Mouse (Mus musculus): Measurements from ENCODE around the gene Sorbs2. TPM values are rescaled to one million over a fixed set of nuclear protein-coding genes. Genes with fewer than 3 reads are reported as not detected.
"Not testable (repeated sequence)": the region's sequence is repeated elsewhere in the genome, so short reads cannot be mapped to it uniquely, and the experiment has no call there.

Sorbs2 gene
- polyA plus RNA-seq, 1 experiment from 2014 or later, result 24.8 TPM

- H3K27me3 ChIP-seq, result no peaks in the 10 kb centered on the region
- no peaks in the 10 kb centered on the region for H3K36me3 ChIP-seq
- no peak for ATAC-seq (ENCODE audit: borderline replicate concordance, extremely low read depth, low FRiP score, low TSS enrichment)
- H3K27ac ChIP-seq, result no peak overlapping the region
- H3K4me1 ChIP-seq, result no peaks in the 10 kb centered on the region
- WGBS, result 64% methylated on average over 2 of the region's 2 CpGs
- no peaks in the 10 kb centered on the region for H3K9me3 ChIP-seq
- H3K9ac ChIP-seq, result no peak overlapping the region
- H3K4me2 ChIP-seq, result no peak overlapping the region
- H3K4me3 ChIP-seq, result no peak overlapping the region
These were observed 322.5 kb downstream of the Sorbs2 start for GRCm38 (mm10) chr8:45829985-45830548.

GRCm38 (mm10) chr8:45833896-45834295 is 326.3 kb downstream of the Sorbs2 start:
- WGBS, result 59% methylated on average over 2 of the region's 2 CpGs
- H3K9me3 ChIP-seq, result no peaks in the 10 kb centered on the region
- no peak for ATAC-seq (ENCODE audit: borderline replicate concordance, extremely low read depth, low FRiP score, low TSS enrichment)
- no peak overlapping the region for H3K4me2 ChIP-seq
- H3K9ac ChIP-seq, result no peak overlapping the region
- H3K36me3 ChIP-seq, result no peaks in the 10 kb centered on the region
- H3K27ac ChIP-seq, result no peak overlapping the region
- H3K27me3 ChIP-seq, result no peaks in the 10 kb centered on the region
- no peaks in the 10 kb centered on the region for H3K4me1 ChIP-seq
- no peak overlapping the region for H3K4me3 ChIP-seq

GRCm38 (mm10) chr8:45843306-45843705 is 335.7 kb downstream of the Sorbs2 start:
- Histone ChIP-seq H3K4me3 (no peak overlapping the region), H3K36me3 (no peaks in the 10 kb centered on the region), H3K9me3 (no peaks in the 10 kb centered on the region), H3K9ac (no peak overlapping the region), H3K4me1 (peaks cover 18% of the 10 kb centered on the region; the same call in 1 of the 2 replicates), H3K27ac (no peak overlapping the region), H3K4me2 (no peak overlapping the region), H3K27me3 (no peaks in the 10 kb centered on the region)
- ATAC-seq (ENCODE audit: borderline replicate concordance, extremely low read depth, low FRiP score, low TSS enrichment), result no peak
- WGBS, result 86% methylated on average over 5 of the region's 5 CpGs

GRCm38 (mm10) chr8:45844097-45844885 is 336.7 kb downstream of the Sorbs2 start:
- Histone ChIP-seq H3K9ac (no peak overlapping the region), H3K4me3 (no peak overlapping the region), H3K36me3 (no peaks in the 10 kb centered on the region), H3K9me3 (no peaks in the 10 kb centered on the region), H3K4me2 (no peak overlapping the region), H3K4me1 (peaks cover 18% of the 10 kb centered on the region; the same call in 1 of the 2 replicates), H3K27me3 (no peaks in the 10 kb centered on the region), H3K27ac (peak overlapping the region; percentile 29)
- WGBS, result 36% methylated on average over 6 of the region's 6 CpGs
- ATAC-seq (ENCODE audit: borderline replicate concordance, extremely low read depth, low FRiP score, low TSS enrichment), result peak; percentile 74; the same call in 1 of the 2 replicates

- 0 out of 2 replicates have a peak, but pooled peaks have one; percentile 13 for ATAC-seq (ENCODE audit: borderline replicate concordance, extremely low read depth, low FRiP score, low TSS enrichment)
- Histone ChIP-seq H3K27me3 (no peaks in the 10 kb centered on the region), H3K36me3 (no peaks in the 10 kb centered on the region), H3K27ac (peak overlapping the region; percentile 29), H3K9me3 (no peaks in the 10 kb centered on the region), H3K4me2 (no peak overlapping the region), H3K9ac (no peak overlapping the region), H3K4me3 (no peak overlapping the region), H3K4me1 (peaks cover 17% of the 10 kb centered on the region; the same call in 1 of the 2 replicates)
- 17% methylated on average over 14 of the region's 14 CpGs for WGBS
These were observed 337.4 kb downstream of the Sorbs2 start for GRCm38 (mm10) chr8:45844911-45845481.

- Histone ChIP-seq H3K9me3 (no peaks in the 10 kb centered on the region), H3K9ac (no peak overlapping the region), H3K36me3 (no peaks in the 10 kb centered on the region), H3K4me2 (no peak overlapping the region), H3K4me1 (peaks cover 15% of the 10 kb centered on the region; the same call in 1 of the 2 replicates), H3K27ac (no peak overlapping the region), H3K27me3 (no peaks in the 10 kb centered on the region), H3K4me3 (no peak overlapping the region)
- no peak for ATAC-seq (ENCODE audit: borderline replicate concordance, extremely low read depth, low FRiP score, low TSS enrichment)
- 66% methylated on average over 4 of the region's 4 CpGs for WGBS
These were observed 338.3 kb downstream of the Sorbs2 start for GRCm38 (mm10) chr8:45845906-45846305.

- Histone ChIP-seq H3K27me3 (no peaks in the 10 kb centered on the region), H3K4me2 (no peak overlapping the region), H3K36me3 (no peaks in the 10 kb centered on the region), H3K4me1 (peaks cover 15% of the 10 kb centered on the region), H3K27ac (peak overlapping the region; percentile 43), H3K4me3 (no peak overlapping the region), H3K9me3 (no peaks in the 10 kb centered on the region), H3K9ac (no peak overlapping the region)
- 64% methylated on average over 4 of the region's 4 CpGs for WGBS
- ATAC-seq (ENCODE audit: borderline replicate concordance, extremely low read depth, low FRiP score, low TSS enrichment), result peak; percentile 62; the same call in 1 of the 2 replicates
These were observed 347.5 kb downstream of the Sorbs2 start for GRCm38 (mm10) chr8:45855118-45855517.

- 45% methylated on average over 5 of the region's 5 CpGs for WGBS
- Histone ChIP-seq H3K4me2 (no peak overlapping the region; the same call in 1 of the 2 replicates), H3K4me3 (no peak overlapping the region), H3K36me3 (no peaks in the 10 kb centered on the region), H3K9me3 (no peaks in the 10 kb centered on the region), H3K9ac (no peak overlapping the region), H3K27me3 (no peaks in the 10 kb centered on the region), H3K4me1 (peaks cover 15% of the 10 kb centered on the region), H3K27ac (peak overlapping the region; percentile 50; the same call in 1 of the 2 replicates)
- peak; percentile 60; the same call in 1 of the 2 replicates for ATAC-seq (ENCODE audit: borderline replicate concordance, extremely low read depth, low FRiP score, low TSS enrichment)
These were observed 350.1 kb downstream of the Sorbs2 start for GRCm38 (mm10) chr8:45857734-45858133.

- 32% methylated on average over 9 of the region's 9 CpGs for WGBS
- H3K9ac ChIP-seq, result no peak overlapping the region
- H3K36me3 ChIP-seq, result no peaks in the 10 kb centered on the region
- peaks cover 15% of the 10 kb centered on the region for H3K4me1 ChIP-seq
- H3K4me3 ChIP-seq, result no peak overlapping the region
- no peak overlapping the region for H3K27ac ChIP-seq
- no peaks in the 10 kb centered on the region for H3K9me3 ChIP-seq
- no peaks in the 10 kb centered on the region for H3K27me3 ChIP-seq
- H3K4me2 ChIP-seq, result no peak overlapping the region
- peak; percentile 27; the same call in 1 of the 2 replicates for ATAC-seq (ENCODE audit: borderline replicate concordance, extremely low read depth, low FRiP score, low TSS enrichment)
These were observed 350.8 kb downstream of the Sorbs2 start for GRCm38 (mm10) chr8:45858391-45858790.

GRCm38 (mm10) chr8:45871587-45871986 is 364.0 kb downstream of the Sorbs2 start:
- H3K9ac ChIP-seq; ATAC-seq (ENCODE audit: borderline replicate concordance, extremely low read depth, low FRiP score, low TSS enrichment); H3K4me2 ChIP-seq; H3K27ac ChIP-seq; H3K4me3 ChIP-seq; H3K36me3 ChIP-seq; H3K9me3 ChIP-seq; H3K27me3 ChIP-seq: not testable (repeated sequence)
- peaks cover 10% of the 10 kb centered on the region for H3K4me1 ChIP-seq
- 59% methylated on average over 11 of the region's 11 CpGs for WGBS

GRCm38 (mm10) chr8:45872077-45872476 is 364.5 kb downstream of the Sorbs2 start:
- Histone ChIP-seq H3K4me1 (peaks cover 10% of the 10 kb centered on the region), H3K9me3 (no peaks in the 10 kb centered on the region), H3K9ac (no peak overlapping the region), H3K4me3 (no peak overlapping the region), H3K27ac (no peak overlapping the region; the same call in 1 of the 2 replicates), H3K36me3 (no peaks in the 10 kb centered on the region), H3K4me2 (no peak overlapping the region), H3K27me3 (no peaks in the 10 kb centered on the region)
- 54% methylated on average over 7 of the region's 7 CpGs for WGBS
- ATAC-seq (ENCODE audit: borderline replicate concordance, extremely low read depth, low FRiP score, low TSS enrichment), result no peak
